Comparison of ENCODE assay signal across 9 mouse cellular contexts in the genomic region with DNA sequence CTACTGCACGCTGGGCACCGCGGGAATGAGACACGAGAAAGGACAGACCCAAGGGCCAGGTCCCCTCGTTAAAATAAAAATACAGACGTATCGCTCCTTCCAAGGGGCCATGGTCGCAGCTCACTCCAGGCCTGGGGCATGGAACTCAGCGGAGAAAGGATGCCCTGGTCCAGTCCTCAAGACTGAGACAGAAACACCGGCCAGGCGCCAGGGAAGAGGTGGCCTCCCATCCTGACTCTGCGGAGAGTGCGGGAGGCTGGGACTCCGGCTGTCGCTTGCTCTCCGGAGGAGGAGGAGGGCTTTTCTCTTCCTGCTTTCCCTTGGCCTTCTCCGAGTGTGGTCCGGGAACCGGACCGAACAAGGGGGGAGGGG. TPM values are rescaled to one million over a fixed set of nuclear protein-coding genes. Genes with fewer than 3 reads are reported as not detected.
DNase-seq lines count a peak whose midpoint lies in the region; ATAC-seq and TF ChIP-seq lines count a peak whose summit lies in the region.
"Had no signal": no experiment of that assay in that cellular context is flagged by ENCODE, and none has a peak within 500 bp of the region (broad histone marks: within the 10 kb centered on the region; RNA-seq: fewer than 3 reads in every experiment).

No protein-coding gene starts in this region.

- no peaks in the 10 kb centered on the region for H3K79me3 ChIP-seq in C2C12 (ENCODE audit: low read depth)

- no peak overlapping the region for H3K9ac ChIP-seq in ES-E14 (ENCODE audit: insufficient read depth, low read depth, low read length, poor library complexity, severe bottlenecking)
- peak overlapping the region; percentile 31; the same call in 1 of the 2 replicates for H3K9ac ChIP-seq in forebrain, postnatal 0 days
- H3K9ac ChIP-seq in liver, embryonic 12.5 days = no peak overlapping the region

- H3K36me3 ChIP-seq in C2C12 (ENCODE audit: control insufficient read depth, insufficient read depth) = no peaks in the 10 kb centered on the region
- H3K36me3 ChIP-seq in ES-E14 (ENCODE audit: control insufficient read depth, insufficient read depth, low read length, poor library complexity, severe bottlenecking) = no peaks in the 10 kb centered on the region
- no peaks in the 10 kb centered on the region for H3K36me3 ChIP-seq in forebrain, postnatal 0 days (ENCODE audit: insufficient read depth)
- no peaks in the 10 kb centered on the region for H3K36me3 ChIP-seq in liver, embryonic 12.5 days

- no peaks in the 10 kb centered on the region for H3K79me2 ChIP-seq in C2C12 (ENCODE audit: control insufficient read depth, insufficient read depth)

- no peaks in the 10 kb centered on the region for H3K9me3 ChIP-seq in ES-E14 (ENCODE audit: control insufficient read depth, insufficient read depth, low read depth, low read length)
- H3K9me3 ChIP-seq in forebrain, postnatal 0 days (ENCODE audit: low read length) = no peaks in the 10 kb centered on the region
- no peaks in the 10 kb centered on the region for H3K9me3 ChIP-seq in liver, embryonic 12.5 days (replicated peaks)

- peaks cover 69% of the 10 kb centered on the region for H3K27me3 ChIP-seq in C2C12 (ENCODE audit: control insufficient read depth, insufficient read depth, insufficient read length)
- H3K27me3 ChIP-seq in forebrain, postnatal 0 days (ENCODE audit: insufficient read depth, low read length) = peaks cover 59% of the 10 kb centered on the region
- H3K27me3 ChIP-seq in liver, embryonic 12.5 days (replicated peaks) = peaks cover 100% of the 10 kb centered on the region

- H3K4me1 ChIP-seq in ES-E14 (ENCODE audit: control insufficient read depth in 2 of 2, insufficient read depth in 2 of 2, low read length in 2 of 2, poor library complexity in 1 of 2) = peaks cover 0 to 7% of the 10 kb centered on the region in 2 experiments; a peak in 1 of 4 replicates
- H3K4me1 ChIP-seq in forebrain, postnatal 0 days (ENCODE audit: insufficient read depth) = peaks cover 3% of the 10 kb centered on the region; the same call in 1 of the 2 replicates
- H3K4me1 ChIP-seq in liver, embryonic 12.5 days = peaks cover 42% of the 10 kb centered on the region

- 1% methylated on average over 20 of the region's 20 CpGs for WGBS in forebrain, postnatal 0 days
- WGBS in liver, embryonic 12.5 days (ENCODE audit: insufficient replicate concordance) = under 1% methylated on average over 20 of the region's 20 CpGs

- TF ChIP-seq CTCF in C2C12 (IDR thresholded peaks at IDR 0.05; ENCODE audit: control insufficient read depth, insufficient read depth, insufficient read length) = no peak
- no peak for TF ChIP-seq CTCF in forebrain, postnatal 0 days (IDR thresholded peaks at IDR 0.05; ENCODE audit: low read depth)

- in situ Hi-C loops in ES-E14 (cut with MboI; ENCODE audit: low sequenced_read_pairs in 2 of 2, unreplicated experiment in 2 of 2) = loop anchor here in 1 of 2 experiments (25.0 kb wide), 2 partner anchors 1547 to 1622 kb away; partner anchors contain the start of genes Lbx1 and Tlx1

- DNase-seq in ES-E14 (ENCODE audit: low read depth, low spot score) = no peak
- DNase-seq in forebrain, postnatal 0 days = peak; percentile 38
- DNase-seq in thymus, postnatal 36 days = no peak
- no peak for DNase-seq in thymus, postnatal 10 days (ENCODE audit: low spot score in 2 of 2)
- DNase-seq in layer of hippocampus, adult 9-11 months = no peak
- DNase-seq in kidney, postnatal 14 days = no peak

- H3ac ChIP-seq in C2C12 (ENCODE audit: control insufficient read depth, insufficient read length, low read depth) = peak overlapping the region; percentile 16

- H3K27ac ChIP-seq in ES-E14 (ENCODE audit: insufficient read depth, low read depth, low read length, poor library complexity, severe bottlenecking) = no peak overlapping the region
- peak overlapping the region; percentile 15; the same call in 1 of the 2 replicates for H3K27ac ChIP-seq in forebrain, postnatal 0 days (ENCODE audit: low read depth, low read length)
- no peak overlapping the region for H3K27ac ChIP-seq in liver, embryonic 12.5 days

- H3K4me3 ChIP-seq in C2C12 (ENCODE audit: insufficient read depth, poor library complexity, severe bottlenecking) (no peak overlapping the region), ES-E14 (ENCODE audit: insufficient read depth in 1 of 2, low read depth in 1 of 2, low read length in 2 of 2, poor library complexity in 1 of 2, severe bottlenecking in 1 of 2) (peak overlapping the region; percentile 45 to 59; a peak in 3 of 4 replicates)
- peak overlapping the region; percentile 38 for H3K4me3 ChIP-seq in forebrain, postnatal 0 days (ENCODE audit: low read depth, low read length)
- H3K4me3 ChIP-seq in liver, embryonic 12.5 days = peak overlapping the region; percentile 41

- ATAC-seq in forebrain, postnatal 0 days = no peak
- no peak for ATAC-seq in liver, embryonic 12.5 days

- peak overlapping the region; percentile 49 for H3K4me2 ChIP-seq in forebrain, postnatal 0 days (ENCODE audit: low read depth)
- peak overlapping the region; percentile 57 for H3K4me2 ChIP-seq in liver, embryonic 12.5 days

TF ChIP-seq in C2C12, 6 proteins besides CTCF, POLR2A, EP300 and RAD21:
- TF ChIP-seq MAX (IDR thresholded peaks at IDR 0.05) (no peak), USF1 (IDR thresholded peaks at IDR 0.05; ENCODE audit: low read depth) (no peak), FOSL1 (IDR thresholded peaks at IDR 0.05; ENCODE audit: insufficient read depth, low read length, poor library complexity, severe bottlenecking) (no peak), CEBPB (IDR thresholded peaks at IDR 0.05; ENCODE audit: low read depth) (no peak), MYOG (IDR thresholded peaks at IDR 0.05; ENCODE audit: control insufficient read depth, extremely low read depth, insufficient read length) (no peak), MYOD1 (IDR thresholded peaks at IDR 0.05; ENCODE audit: control insufficient read depth, insufficient read length, low read depth) (no peak)
TF ChIP-seq in C2C12: peak in this region for 0.

TF ChIP-seq in ES-E14, 5 proteins besides CTCF, POLR2A, EP300 and RAD21:
- no peak for TF ChIP-seq ZC3H11A (IDR thresholded peaks at IDR 0.05; ENCODE audit: borderline replicate concordance, low read depth, low read length)
- TF ChIP-seq ZNF384 (IDR thresholded peaks at IDR 0.05; ENCODE audit: low read depth, low read length) = no peak
- TF ChIP-seq MAFK (IDR thresholded peaks at IDR 0.05; ENCODE audit: insufficient read depth, low read depth, low read length) = no peak
- no peak for TF ChIP-seq HCFC1 (IDR thresholded peaks at IDR 0.05; ENCODE audit: borderline replicate concordance, insufficient read depth, low read length)
- no peak for TF ChIP-seq CHD2 (IDR thresholded peaks at IDR 0.05; ENCODE audit: low read depth, low read length)

RNA-seq across cellular contexts. Expression of gene Nkx2-3, which starts 2.9 kb away (rescaled TPM):
- 0.02 TPM for polyA plus RNA-seq in C2C12 (2012; fragmentation: generic; extraction: Trizol)
- total RNA-seq in ES-E14 (2012; rRNA removed) = 0.27 TPM in 1 of 2 replicates, not detected in the other
- total RNA-seq in forebrain, postnatal 0 days (2014; rRNA removed) = 0.67 and 0.92 TPM in 2 replicates
- 1.1 and 1.6 TPM in 2 replicates for polyA plus RNA-seq in forebrain, postnatal 0 days (2015; fragmentation: Nextera tagmentation; extraction: Ambion mirVana)
- polyA plus RNA-seq in liver, embryonic 12.5 days (2016; fragmentation: Nextera tagmentation; extraction: Ambion mirVana) = 0.33 and 1.2 TPM in 2 replicates
- total RNA-seq: megakaryocyte-erythroid progenitor cell, adult 5-6 weeks had no signal

RNA-seq across cellular contexts. Expression of gene Slc25a28, which starts 59.6 kb away (rescaled TPM):
- 23.0 TPM for polyA plus RNA-seq in C2C12 (2012; fragmentation: generic; extraction: Trizol)
- 54.8 and 68.4 TPM in 2 replicates for total RNA-seq in ES-E14 (2012; rRNA removed)
- total RNA-seq in forebrain, postnatal 0 days (2014; rRNA removed) = 45.2 and 67.2 TPM in 2 replicates
- 13.1 and 15.6 TPM in 2 replicates for polyA plus RNA-seq in forebrain, postnatal 0 days (2015; fragmentation: Nextera tagmentation; extraction: Ambion mirVana)
- polyA plus RNA-seq in liver, embryonic 12.5 days (2016; fragmentation: Nextera tagmentation; extraction: Ambion mirVana) = 11.6 and 13.4 TPM in 2 replicates
